Mouse (Mus musculus) frontal cortex, postnatal 14 days (tissue): ENCODE data around the gene Slc36a2.
"Not testable (repeated sequence)": the region's sequence is repeated elsewhere in the genome, so short reads cannot be mapped to it uniquely, and the experiment has no call there.

Experiments used
- DNase-seq, 2 experiments: peaks; one replicate each; pipeline ENCODE4 v3.0.0; 2022; ENCODE audit warnings: low spot score in 2 of 2

Gene Slc36a2

GRCm38 (mm10) chr11:55133204-55133603, 51.7 kb downstream of the Slc36a2 start:
- DNase-seq: no peak

- DNase-seq: no peak
Measured at GRCm38 (mm10) chr11:55131946-55132345, 52.9 kb downstream of the Slc36a2 start.

GRCm38 (mm10) chr11:55131077-55131742, 53.7 kb downstream of the Slc36a2 start:
- no peak for DNase-seq

- no peak for DNase-seq
Measured at GRCm38 (mm10) chr11:55128411-55128810, 56.5 kb downstream of the Slc36a2 start.

- DNase-seq: no peak
Measured at GRCm38 (mm10) chr11:55127937-55128336, 56.9 kb downstream of the Slc36a2 start.

- no peak for DNase-seq
Measured at GRCm38 (mm10) chr11:55126663-55127062, 58.2 kb downstream of the Slc36a2 start.

- DNase-seq: no peak
Measured at GRCm38 (mm10) chr11:55121430-55121829, 63.4 kb downstream of the Slc36a2 start.

- no peak for DNase-seq
Measured at GRCm38 (mm10) chr11:55120821-55121271, 64.0 kb downstream of the Slc36a2 start.

GRCm38 (mm10) chr11:55120279-55120678, 64.6 kb downstream of the Slc36a2 start:
- no peak for DNase-seq

- no peak for DNase-seq
Measured at GRCm38 (mm10) chr11:55117031-55117430, 67.8 kb downstream of the Slc36a2 start.

- no peak for DNase-seq
Measured at GRCm38 (mm10) chr11:55116004-55116403, 68.9 kb downstream of the Slc36a2 start.

GRCm38 (mm10) chr11:55114291-55114690, 70.6 kb downstream of the Slc36a2 start:
- DNase-seq: no peak

GRCm38 (mm10) chr11:55113861-55114250, 71.0 kb downstream of the Slc36a2 start:
- not testable (repeated sequence) for DNase-seq

GRCm38 (mm10) chr11:55113209-55113860, 71.5 kb downstream of the Slc36a2 start:
- no peak for DNase-seq

- no peak for DNase-seq
Measured at GRCm38 (mm10) chr11:55110566-55111169, 74.2 kb downstream of the Slc36a2 start.

- no peak for DNase-seq
Measured at GRCm38 (mm10) chr11:55109521-55110300, 75.2 kb downstream of the Slc36a2 start.
